Mouse (Mus musculus) G1E (cell line): ENCODE results near the gene Cstf3.

ENCODE experiments used
- CTCF ChIP-seq: IDR thresholded peaks from 2 replicates; pipeline ENCODE4 v1.5.1; 2012; ENCODE audit warnings: low read depth, low read length, inconsistent platforms, mixed read lengths
- GATA2 ChIP-seq: IDR thresholded peaks from 2 replicates; pipeline ENCODE4 v1.6.1; 2012; ENCODE audit warnings: low read depth, low read length, inconsistent platforms, borderline replicate concordance
- POLR2AphosphoS5 ChIP-seq: IDR thresholded peaks from 2 replicates; pipeline ENCODE4 v1.6.1; 2012; ENCODE audit warnings: low read depth, low read length, inconsistent platforms; ENCODE audit not compliant: insufficient replicate concordance

GRCm38 (mm10) chr2:104585645-104586044 is 4.7 kb upstream of the Cstf3 start:
- no peak for TF ChIP-seq CTCF
- TF ChIP-seq GATA2 = no peak
- TF ChIP-seq POLR2AphosphoS5 = no peak
